Comparison of ENCODE assay signal across 8 mouse cellular contexts in genomic region chr9:58582581-58583266, GRCm38 (mm10). TPM values are rescaled to one million over a fixed set of nuclear protein-coding genes. Genes with fewer than 3 reads are reported as not detected.
DNase-seq lines count a peak whose midpoint lies in the region; ATAC-seq and TF ChIP-seq lines count a peak whose summit lies in the region.

No protein-coding gene starts in this region.

- POLR2A ChIA-PET in Patski (lab: Charles Lee), result interaction anchor here (0.6 to 1.4 kb wide), 6 partner anchors 28 to 372 kb away, joined by 3 to 4 read pairs (median 3); no protein-coding TSS in a partner anchor

- H3K9ac ChIP-seq in embryonic facial prominence, embryonic 11.5 days (replicated peaks; ENCODE audit: low read length), result peak overlapping the region; percentile 92

- peak overlapping the region; percentile 96 for H3K27ac ChIP-seq in embryonic facial prominence, embryonic 11.5 days (replicated peaks; ENCODE audit: low read depth, low read length)

- no peaks in the 10 kb centered on the region for H3K9me3 ChIP-seq in embryonic facial prominence, embryonic 11.5 days (replicated peaks; ENCODE audit: control insufficient read depth, low read length)
- H3K9me3 ChIP-seq in megakaryocyte, embryonic 14.5 days, result no peaks in the 10 kb centered on the region

- TF ChIP-seq CTCF in Patski (IDR thresholded peaks at IDR 0.05), result no peak

- CTCF ChIA-PET in Patski (lab: Charles Lee), result interaction anchor here (0.5 to 6.6 kb wide), 5 partner anchors 27 to 74 kb away, joined by 3 to 48 read pairs (median 8); partner anchors contain the start of gene Cd276

- H3K4me1 ChIP-seq in embryonic facial prominence, embryonic 11.5 days (ENCODE audit: control insufficient read depth, insufficient read depth, low read length), result no peaks in the 10 kb centered on the region; the same call in 1 of the 2 replicates
- peaks cover 62% of the 10 kb centered on the region for H3K4me1 ChIP-seq in megakaryocyte, embryonic 14.5 days

- peak; percentile 48 for ATAC-seq in Patski
- no peak; the same call in none of the 2 replicates for ATAC-seq in embryonic facial prominence, embryonic 11.5 days (replicated peaks; ENCODE audit: insufficient number of reproducible peaks, low FRiP score, low TSS enrichment, low read depth)

- WGBS in embryonic facial prominence, embryonic 11.5 days, result 0% methylated on average over 42 of the region's 42 CpGs

- peak overlapping the region; percentile 98 for H3K4me3 ChIP-seq in embryonic facial prominence, embryonic 11.5 days (ENCODE audit: low read depth, low read length)
- H3K4me3 ChIP-seq in megakaryocyte, embryonic 14.5 days (replicated peaks), result peak overlapping the region; percentile 97

- no peaks in the 10 kb centered on the region for H3K27me3 ChIP-seq in Patski
- H3K27me3 ChIP-seq in embryonic facial prominence, embryonic 11.5 days (ENCODE audit: control insufficient read depth, insufficient read depth, low read length), result no peaks in the 10 kb centered on the region
- no peaks in the 10 kb centered on the region for H3K27me3 ChIP-seq in megakaryocyte, embryonic 14.5 days (replicated peaks)

- in situ Hi-C loops in Patski (cut with MboI; ENCODE audit: low pct_unique_long_range_greater_than_20kb), result no loop called here

- peak overlapping the region; percentile 48 for H3K4me2 ChIP-seq in embryonic facial prominence, embryonic 11.5 days (ENCODE audit: low read depth, low read length)

- DNase-seq in adrenal gland, adult (ENCODE audit: inconsistent age in 2 of 2, low spot score in 1 of 2), result peak; percentile 72 to 89
- no peak for DNase-seq in adrenal gland, adult 2 months
- no peak for DNase-seq in Patski (ENCODE audit: low read depth, low spot score)
- no peak for DNase-seq in embryonic facial prominence, embryonic 11.5 days (ENCODE audit: low spot score)
- DNase-seq in heart, adult 9 months (ENCODE audit: low spot score in 2 of 2), result peak; percentile 25 to 60
- peak; percentile 50 for DNase-seq in layer of hippocampus, adult 9-11 months
- peak; percentile 66 to 87 for DNase-seq in spleen, postnatal 4 days (ENCODE audit: low spot score in 2 of 2)

- H3K36me3 ChIP-seq in embryonic facial prominence, embryonic 11.5 days (replicated peaks; ENCODE audit: control insufficient read depth, insufficient read depth, low read depth, low read length), result no peaks in the 10 kb centered on the region
- peaks cover 4% of the 10 kb centered on the region for H3K36me3 ChIP-seq in megakaryocyte, embryonic 14.5 days (replicated peaks; ENCODE audit: low read length)

RNA-seq across cellular contexts. Expression of gene Nptn, which starts 0.7 kb away (rescaled TPM):
- total RNA-seq in adrenal gland, adult 2 months (2021), result 100 to 1,000 TPM; 200 to 247 TPM
- 204 and 227 TPM in 2 replicates for polyA plus RNA-seq in adrenal gland, adult 2 months (2012; rRNA removed)
- 424 TPM for polyA plus RNA-seq in Patski (2021)
- 67.9 and 73.6 TPM in 2 replicates for polyA plus RNA-seq in embryonic facial prominence, embryonic 11.5 days (2014; fragmentation: Nextera tagmentation; extraction: Ambion mirVana)
- polyA plus RNA-seq in megakaryocyte, embryonic 14.5 days (2012; ENCODE audit: insufficient read depth, low replicate concordance), result 231 and 377 TPM in 2 replicates

RNA-seq across cellular contexts. Expression of gene Cd276, which starts 27.5 kb away (rescaled TPM):
- total RNA-seq in adrenal gland, adult 2 months (2021), result 10 to 100 TPM; 11.0 to 12.3 TPM
- polyA plus RNA-seq in adrenal gland, adult 2 months (2012; rRNA removed), result 7.2 and 9.5 TPM in 2 replicates
- 48.6 TPM for polyA plus RNA-seq in Patski (2021)
- 42.8 and 46.9 TPM in 2 replicates for polyA plus RNA-seq in embryonic facial prominence, embryonic 11.5 days (2014; fragmentation: Nextera tagmentation; extraction: Ambion mirVana)
- 0.52 and 1.3 TPM in 2 replicates for polyA plus RNA-seq in megakaryocyte, embryonic 14.5 days (2012; ENCODE audit: insufficient read depth, low replicate concordance)

Comparison
In these comparisons a context has a peak if more than half of its experiments do, and no peak if none do; other contexts are left out.
1. DNase-seq: peak in adrenal gland, adult (2 of 2), heart, adult 9 months (2 of 2), layer of hippocampus, adult 9-11 months (single experiment) and spleen, postnatal 4 days (2 of 2); none in adrenal gland, adult 2 months (single experiment), Patski (single experiment) and embryonic facial prominence, embryonic 11.5 days (single experiment).